Mouse (Mus musculus) ES-E14 (cell line): Measurements from ENCODE around the gene Gm47189. TPM values are rescaled to one million over a fixed set of nuclear protein-coding genes. Genes with fewer than 3 reads are reported as not detected.
"Not testable (repeated sequence)": the region's sequence is repeated elsewhere in the genome, so short reads cannot be mapped to it uniquely, and the experiment has no call there.

Experiments used
- DNase-seq: peaks from one replicate; pipeline ENCODE4 v3.0.0-alpha.2; 2013; ENCODE audit warnings: low read depth, low spot score
- H3K27ac ChIP-seq: 2 replicates; pipeline ENCODE4 v1.5.1; 2012; ENCODE audit warnings: low read depth, mild to moderate bottlenecking, low read length, moderate library complexity, mixed read lengths; ENCODE audit not compliant: poor library complexity, insufficient read depth, severe bottlenecking
- H3K36me3 ChIP-seq: 2 replicates; pipeline ENCODE4 v1.6.1; 2012; ENCODE audit warnings: mild to moderate bottlenecking, low read length, moderate library complexity, mixed read lengths; ENCODE audit not compliant: control insufficient read depth, poor library complexity, insufficient read depth, severe bottlenecking
- H3K4me1 ChIP-seq, 2 experiments: fragments of 150-350 bp in 1 of 2; sonication (generic) in 1 of 2; 2 replicates each; pipeline ENCODE4 v1.6.1; 2012; ENCODE audit warnings: low read length in 2 of 2, mild to moderate bottlenecking in 1 of 2, mixed read lengths in 1 of 2; ENCODE audit not compliant: control insufficient read depth in 2 of 2, insufficient read depth in 2 of 2, poor library complexity in 1 of 2
- H3K4me3 ChIP-seq, 2 experiments: fragments of 150-350 bp in 1 of 2; sonication (generic) in 1 of 2; 2 replicates each; pipeline ENCODE4 v1.5.1; 2012; ENCODE audit warnings: low read length in 2 of 2, low read depth in 1 of 2, mild to moderate bottlenecking in 1 of 2, mixed read lengths in 1 of 2; ENCODE audit not compliant: insufficient read depth in 1 of 2, poor library complexity in 1 of 2, severe bottlenecking in 1 of 2
- H3K9ac ChIP-seq: 2 replicates; pipeline ENCODE4 v1.6.1; 2012; ENCODE audit warnings: low read depth, mild to moderate bottlenecking, low read length, mixed read lengths; ENCODE audit not compliant: poor library complexity, insufficient read depth, severe bottlenecking
- H3K9me3 ChIP-seq: fragments of 150-350 bp; sonication (generic); 2 replicates; pipeline ENCODE4 v1.6.1; 2012; ENCODE audit warnings: low read depth, mild to moderate bottlenecking, low read length; ENCODE audit not compliant: control insufficient read depth, insufficient read depth
- in situ Hi-C, 2 experiments: fragments of 600-800 bp; cut with MboI; formaldehyde crosslinking; loops; one replicate each; pipeline ENCODE4 v1.15.1; 2025; ENCODE audit warnings: low sequenced_read_pairs in 2 of 2, inconsistent platforms in 1 of 2; ENCODE audit not compliant: unreplicated experiment in 2 of 2
- total RNA-seq: library from RNA; depleted of rRNA; stranded (reverse); fragments of 300-350 nt; gene quantifications from 2 replicates; pipeline ENCODE4 v1.2.3, GENCODE M21; 2012; rRNA removed

The Gm47189 gene
- not detected in 2 replicates for total RNA-seq

- H3K27ac ChIP-seq, in situ Hi-C loops, H3K36me3 ChIP-seq, H3K4me3 ChIP-seq, H3K9ac ChIP-seq, H3K9me3 ChIP-seq, H3K4me1 ChIP-seq, DNase-seq: not testable (repeated sequence)
Measured at GRCm38 (mm10) chr14:41772341-41772740, at the start of gene Gm47189. Gene Gm47189 (minus strand): TSS chr14:41772441.

GRCm38 (mm10) chr14:41755931-41756330, 16.3 kb downstream of the Gm47189 start:
- H3K4me3 ChIP-seq, H3K36me3 ChIP-seq, H3K27ac ChIP-seq, in situ Hi-C loops, DNase-seq, H3K9me3 ChIP-seq, H3K9ac ChIP-seq, H3K4me1 ChIP-seq: not testable (repeated sequence)

GRCm38 (mm10) chr14:41750514-41750913, 21.7 kb downstream of the Gm47189 start, which contains the start of gene Gm7929:
Gene Gm7929 (minus strand): TSS chr14:41750614.
- H3K27ac ChIP-seq, H3K4me3 ChIP-seq, H3K9ac ChIP-seq, in situ Hi-C loops, H3K4me1 ChIP-seq, H3K9me3 ChIP-seq, DNase-seq, H3K36me3 ChIP-seq: not testable (repeated sequence)

GRCm38 (mm10) chr14:41723437-41723836, 48.8 kb downstream of the Gm47189 start:
- H3K27ac ChIP-seq, H3K4me1 ChIP-seq, H3K9me3 ChIP-seq, H3K9ac ChIP-seq, in situ Hi-C loops, H3K36me3 ChIP-seq: not testable (repeated sequence)
- H3K4me3 ChIP-seq: peak overlapping the region; percentile 0 to 8; a peak in 2 of 4 replicates
- peak; percentile 13 for DNase-seq

GRCm38 (mm10) chr14:41717180-41717579, 55.1 kb downstream of the Gm47189 start:
- H3K4me1 ChIP-seq, DNase-seq, H3K36me3 ChIP-seq, H3K9me3 ChIP-seq, H3K9ac ChIP-seq, H3K4me3 ChIP-seq, H3K27ac ChIP-seq, in situ Hi-C loops: not testable (repeated sequence)

Other genes starting within 250 kb of the Gm47189 start
- not detected in 2 replicates for gene Gm7970, start 216.9 kb downstream of the Gm47189 start, total RNA-seq
- gene 1700049E17Rik2, start 199.2 kb downstream of the Gm47189 start, total RNA-seq: not detected in 2 replicates
- not detected in 2 replicates for gene Gm3072, start 147.8 kb downstream of the Gm47189 start, total RNA-seq
- gene Gm3676, start 126.0 kb downstream of the Gm47189 start, total RNA-seq: not detected in 2 replicates
- not detected in 2 replicates for gene Gm8068, start 70.6 kb downstream of the Gm47189 start, total RNA-seq
- not detected in 2 replicates for gene Gm7929, start 21.8 kb downstream of the Gm47189 start, total RNA-seq
- gene Gm7980, start 134.8 kb upstream of the Gm47189 start, total RNA-seq: not detected in 2 replicates
- not detected in 2 replicates for gene 1700049E17Rik1, start 152.5 kb upstream of the Gm47189 start, total RNA-seq
- gene 1700024B05Rik, start 171.6 kb upstream of the Gm47189 start, total RNA-seq: 0.16 and 0.22 TPM in 2 replicates
- not detected in 2 replicates for gene Gm6401, start 195.5 kb upstream of the Gm47189 start, total RNA-seq
- not detected in 2 replicates for gene Gm3543, start 210.9 kb upstream of the Gm47189 start, total RNA-seq